Mouse (Mus musculus): Measurements from ENCODE around the gene Tctex1d2.
"Not testable (repeated sequence)": the region's sequence is repeated elsewhere in the genome, so short reads cannot be mapped to it uniquely, and the experiment has no call there.

Tctex1d2 gene

GRCm38 (mm10) chr16:32427506-32427905 lies 8.0 kb downstream of the Tctex1d2 start:
- in situ Hi-C loops (cut with MboI; ENCODE audit: low pct_unique_long_range_greater_than_20kb in 1 of 2, low sequenced_read_pairs in 2 of 2, unreplicated experiment in 1 of 2): no loop called here

GRCm38 (mm10) chr16:32430474-32431046 lies 11.1 kb downstream of the Tctex1d2 start, which contains the start of gene Pcyt1a:
TSS of gene Pcyt1a (plus strand) at chr16:32430921.
- in situ Hi-C loops (cut with MboI; ENCODE audit: low pct_unique_long_range_greater_than_20kb in 1 of 2, low sequenced_read_pairs in 2 of 2, unreplicated experiment in 1 of 2): no loop called here

DNA sequence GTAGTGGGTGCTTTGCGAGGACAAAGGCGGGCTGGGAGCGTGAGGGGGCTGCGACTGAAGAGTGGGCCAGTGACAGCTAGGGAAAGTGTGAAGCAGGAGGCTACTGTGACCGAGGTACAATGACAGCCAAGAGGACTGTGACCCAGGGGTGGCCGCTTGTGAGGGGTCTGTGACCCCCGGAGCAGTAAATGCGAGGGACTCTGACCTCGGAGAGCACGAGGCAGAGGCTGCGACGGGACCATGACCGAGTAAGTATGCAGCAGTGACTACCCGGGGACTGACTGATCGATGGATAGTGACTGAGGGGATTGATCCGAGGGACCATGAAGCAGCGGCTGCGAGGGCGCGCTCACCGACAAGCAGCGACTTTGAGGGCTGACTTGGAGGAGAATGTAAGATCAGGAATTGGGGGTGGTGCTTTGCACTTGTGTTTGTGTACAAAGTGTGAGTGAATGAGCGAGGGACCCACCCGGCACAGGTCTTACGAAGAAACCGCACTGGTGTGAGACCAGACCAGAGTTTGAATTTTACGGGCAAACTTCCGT lies 11.6 kb downstream of the Tctex1d2 start:
- in situ Hi-C loops (cut with MboI; ENCODE audit: low pct_unique_long_range_greater_than_20kb in 1 of 2, low sequenced_read_pairs in 2 of 2, unreplicated experiment in 1 of 2): no loop called here

GRCm38 (mm10) chr16:32431926-32432325 lies 12.4 kb downstream of the Tctex1d2 start:
- in situ Hi-C loops (cut with MboI; ENCODE audit: low pct_unique_long_range_greater_than_20kb in 1 of 2, low sequenced_read_pairs in 2 of 2, unreplicated experiment in 1 of 2): no loop called here

DNA sequence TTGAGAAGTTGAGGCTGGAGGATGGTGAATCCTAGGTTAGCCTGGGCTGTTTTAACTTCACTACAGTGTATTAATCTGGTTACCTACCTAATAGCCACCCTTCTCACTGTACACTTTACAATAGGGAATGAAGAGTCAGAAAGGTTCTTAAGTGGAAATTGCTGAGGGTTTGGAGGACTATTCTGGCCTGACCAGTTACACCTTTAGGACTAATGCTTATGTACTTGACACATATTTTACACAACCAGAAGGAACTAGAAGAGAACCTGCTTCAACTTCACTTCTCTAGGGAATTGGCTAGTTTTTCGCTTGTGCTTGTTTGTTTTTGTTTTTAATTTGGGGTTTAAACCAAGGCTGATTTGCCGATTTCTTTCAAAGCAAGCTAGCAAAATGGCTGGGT lies 13.6 kb downstream of the Tctex1d2 start:
- in situ Hi-C loops (cut with MboI; ENCODE audit: low pct_unique_long_range_greater_than_20kb in 1 of 2, low sequenced_read_pairs in 2 of 2, unreplicated experiment in 1 of 2): no loop called here

DNA sequence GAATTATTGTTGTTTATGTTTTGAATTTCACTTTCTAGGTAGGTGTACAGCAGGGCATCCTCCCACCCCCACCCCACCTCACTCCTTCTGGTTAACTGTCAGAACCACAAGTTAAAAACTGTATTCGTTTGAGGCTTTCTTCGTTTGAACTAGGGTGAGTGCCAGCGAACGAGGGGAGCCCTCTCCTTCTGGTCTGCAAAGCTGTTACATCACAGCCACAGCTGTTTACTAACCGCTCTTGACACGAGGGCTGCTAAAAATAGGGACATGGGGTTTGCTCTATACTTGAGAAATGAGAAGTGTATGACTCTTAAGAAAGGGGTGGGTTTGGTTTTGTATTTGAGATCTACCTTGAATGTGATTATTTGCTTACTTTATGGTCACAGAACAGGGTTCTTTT lies 14.6 kb downstream of the Tctex1d2 start:
- in situ Hi-C loops (cut with MboI; ENCODE audit: low pct_unique_long_range_greater_than_20kb in 1 of 2, low sequenced_read_pairs in 2 of 2, unreplicated experiment in 1 of 2): no loop called here

- in situ Hi-C loops (cut with MboI; ENCODE audit: low pct_unique_long_range_greater_than_20kb in 1 of 2, low sequenced_read_pairs in 2 of 2, unreplicated experiment in 1 of 2): no loop called here
Measured at GRCm38 (mm10) chr16:32434691-32435090, 15.2 kb downstream of the Tctex1d2 start.

- in situ Hi-C loops (cut with MboI; ENCODE audit: low pct_unique_long_range_greater_than_20kb in 1 of 2, low sequenced_read_pairs in 2 of 2, unreplicated experiment in 1 of 2): no loop called here
Measured at GRCm38 (mm10) chr16:32436657-32437056, 17.2 kb downstream of the Tctex1d2 start.

- in situ Hi-C loops (cut with MboI; ENCODE audit: low pct_unique_long_range_greater_than_20kb in 1 of 2, low sequenced_read_pairs in 2 of 2, unreplicated experiment in 1 of 2): no loop called here
Measured at GRCm38 (mm10) chr16:32437266-32437665, 17.8 kb downstream of the Tctex1d2 start.

DNA sequence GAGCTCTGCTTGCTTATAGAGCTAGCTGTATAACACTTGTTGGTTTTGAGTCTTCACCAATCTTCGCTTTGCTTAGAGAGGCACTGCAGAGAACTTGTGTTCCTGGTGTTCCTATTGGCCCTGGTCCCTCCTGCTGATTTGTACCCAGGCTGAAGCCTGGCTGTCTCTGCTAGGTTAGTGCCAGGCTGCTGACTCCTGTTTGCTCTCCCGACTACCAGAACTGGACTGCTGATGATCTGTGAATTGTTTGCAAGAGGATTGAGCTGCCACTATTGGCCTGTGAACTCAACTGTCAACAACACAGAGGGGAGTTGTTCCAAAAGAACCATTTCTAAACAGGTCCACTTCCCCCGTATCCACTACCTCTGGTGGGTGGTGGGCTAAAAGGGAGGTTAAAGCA lies 21.9 kb downstream of the Tctex1d2 start:
- in situ Hi-C loops (cut with MboI; ENCODE audit: low pct_unique_long_range_greater_than_20kb in 1 of 2, low sequenced_read_pairs in 2 of 2, unreplicated experiment in 1 of 2): no loop called here

- in situ Hi-C loops (cut with MboI; ENCODE audit: low pct_unique_long_range_greater_than_20kb in 1 of 2, low sequenced_read_pairs in 2 of 2, unreplicated experiment in 1 of 2): not testable (repeated sequence)
Measured at GRCm38 (mm10) chr16:32444615-32445014, 25.1 kb downstream of the Tctex1d2 start.

GRCm38 (mm10) chr16:32445558-32445957 lies 26.1 kb downstream of the Tctex1d2 start:
- in situ Hi-C loops (cut with MboI; ENCODE audit: low pct_unique_long_range_greater_than_20kb in 1 of 2, low sequenced_read_pairs in 2 of 2, unreplicated experiment in 1 of 2): no loop called here

- in situ Hi-C loops (cut with MboI; ENCODE audit: low pct_unique_long_range_greater_than_20kb in 1 of 2, low sequenced_read_pairs in 2 of 2, unreplicated experiment in 1 of 2): no loop called here
Measured at GRCm38 (mm10) chr16:32446563-32447138, 27.1 kb downstream of the Tctex1d2 start.

DNA sequence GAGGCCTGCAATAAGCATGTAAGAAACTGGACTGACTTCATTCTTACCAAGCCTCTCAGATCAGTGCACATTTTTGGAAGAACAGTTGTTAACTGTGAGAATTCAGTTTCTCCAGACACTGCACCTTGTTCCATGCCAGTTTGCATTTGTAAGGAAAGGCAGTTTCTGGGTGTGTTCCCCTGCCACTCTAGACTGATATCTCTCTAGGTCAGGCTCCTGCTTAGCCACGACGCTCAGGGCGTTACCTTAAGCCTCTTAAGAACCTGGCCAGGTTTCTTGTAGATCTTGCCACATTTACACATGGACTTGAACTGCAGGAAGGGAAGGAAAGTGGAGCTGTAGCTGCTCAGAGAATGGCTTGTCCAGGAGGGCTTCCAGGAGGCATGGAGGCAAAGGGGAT lies 30.2 kb downstream of the Tctex1d2 start:
- in situ Hi-C loops (cut with MboI; ENCODE audit: low pct_unique_long_range_greater_than_20kb in 1 of 2, low sequenced_read_pairs in 2 of 2, unreplicated experiment in 1 of 2): no loop called here

DNA sequence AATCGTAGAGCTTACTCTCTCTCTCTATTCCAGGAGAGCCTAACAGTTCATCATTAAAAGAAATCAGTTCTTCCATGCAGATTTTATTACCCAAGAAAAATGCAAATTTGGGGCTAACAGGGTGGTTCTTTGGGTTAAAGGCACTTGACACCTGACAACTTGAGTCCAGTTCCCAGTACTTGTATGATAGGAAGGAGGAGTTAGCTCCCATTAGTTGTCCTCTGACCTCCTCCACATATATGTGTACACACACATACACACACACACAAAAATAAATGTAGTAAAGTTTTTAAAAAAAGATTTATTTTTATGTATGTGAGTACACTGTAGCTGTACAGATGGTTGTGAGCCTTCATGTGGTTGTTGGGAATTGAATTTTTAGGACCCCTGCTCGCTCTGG lies 30.6 kb downstream of the Tctex1d2 start:
- in situ Hi-C loops (cut with MboI; ENCODE audit: low pct_unique_long_range_greater_than_20kb in 1 of 2, low sequenced_read_pairs in 2 of 2, unreplicated experiment in 1 of 2): no loop called here

DNA sequence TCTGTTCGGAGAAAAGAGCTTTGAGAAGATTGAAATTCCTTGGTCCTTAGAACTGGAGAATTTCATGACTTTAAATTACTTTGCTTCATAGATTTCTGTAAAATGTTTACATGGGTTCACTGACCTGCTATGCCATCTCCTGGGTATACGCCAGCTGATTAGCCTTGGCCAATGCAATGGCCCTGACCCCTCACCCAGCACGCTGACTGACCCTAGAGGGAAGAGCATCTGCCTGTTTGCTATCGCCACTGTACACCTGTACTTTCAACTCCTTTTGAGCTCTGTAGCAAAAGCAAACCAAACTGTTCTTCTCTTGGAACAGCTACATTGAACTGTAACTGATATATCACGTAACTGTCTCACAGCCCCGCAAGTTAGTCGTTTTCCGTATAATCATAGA lies 33.6 kb downstream of the Tctex1d2 start:
- in situ Hi-C loops (cut with MboI; ENCODE audit: low pct_unique_long_range_greater_than_20kb in 1 of 2, low sequenced_read_pairs in 2 of 2, unreplicated experiment in 1 of 2): no loop called here

DNA sequence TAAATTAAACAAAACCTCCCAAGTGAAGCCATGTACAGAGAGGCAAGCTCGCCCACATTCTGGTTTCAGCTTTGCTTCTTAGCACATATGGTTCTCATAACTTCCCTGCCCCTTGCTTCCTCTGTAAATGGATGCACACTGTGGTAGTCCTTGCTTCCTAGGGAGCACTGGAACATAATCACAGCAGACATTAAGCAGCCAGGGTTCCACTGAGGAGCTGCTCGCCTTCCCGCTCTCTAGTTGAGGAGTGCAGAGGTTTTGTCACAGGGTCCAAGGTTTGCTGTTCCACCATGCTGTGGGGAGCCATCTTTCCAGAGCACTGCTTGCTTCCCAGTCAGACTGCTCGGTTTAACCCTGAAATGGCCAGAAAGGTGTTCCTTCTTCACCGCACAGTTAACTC lies 35.1 kb downstream of the Tctex1d2 start:
- in situ Hi-C loops (cut with MboI; ENCODE audit: low pct_unique_long_range_greater_than_20kb in 1 of 2, low sequenced_read_pairs in 2 of 2, unreplicated experiment in 1 of 2): no loop called here

DNA sequence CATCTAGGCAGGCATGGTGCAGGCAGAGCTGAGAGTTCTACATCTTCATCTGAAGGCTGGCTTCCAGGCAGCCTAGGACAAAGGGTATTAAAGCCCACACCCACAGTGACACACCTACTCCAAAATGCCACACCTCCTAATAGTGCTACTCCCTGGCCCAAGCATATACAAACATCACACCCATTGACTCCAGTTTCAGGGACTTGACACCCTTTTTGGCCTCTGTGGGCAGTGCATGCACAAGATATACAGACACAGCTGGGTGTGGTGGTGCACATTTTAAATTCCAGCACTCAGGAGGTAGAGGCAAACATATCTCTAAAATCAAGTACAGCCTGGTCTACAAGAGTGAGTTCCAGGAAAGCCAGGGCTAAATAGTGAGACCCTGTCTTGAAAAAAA lies 36.6 kb downstream of the Tctex1d2 start:
- in situ Hi-C loops (cut with MboI; ENCODE audit: low pct_unique_long_range_greater_than_20kb in 1 of 2, low sequenced_read_pairs in 2 of 2, unreplicated experiment in 1 of 2): no loop called here

GRCm38 (mm10) chr16:32456761-32457160 lies 37.3 kb downstream of the Tctex1d2 start:
- in situ Hi-C loops (cut with MboI; ENCODE audit: low pct_unique_long_range_greater_than_20kb in 1 of 2, low sequenced_read_pairs in 2 of 2, unreplicated experiment in 1 of 2): no loop called here
